Mouse (Mus musculus): ENCODE data around the gene Dnm1l.

Gene Dnm1l

GRCm38 (mm10) chr16:16358481-16359100 is at the start of gene Dnm1l:
Gene Dnm1l, minus strand, starts transcription at chr16:16358959.
- DNase-seq, result peak; percentile 99

- DNase-seq, result peak; percentile 8
These were observed 8.5 kb upstream of the Dnm1l start for GRCm38 (mm10) chr16:16367217-16367616.

DNA sequence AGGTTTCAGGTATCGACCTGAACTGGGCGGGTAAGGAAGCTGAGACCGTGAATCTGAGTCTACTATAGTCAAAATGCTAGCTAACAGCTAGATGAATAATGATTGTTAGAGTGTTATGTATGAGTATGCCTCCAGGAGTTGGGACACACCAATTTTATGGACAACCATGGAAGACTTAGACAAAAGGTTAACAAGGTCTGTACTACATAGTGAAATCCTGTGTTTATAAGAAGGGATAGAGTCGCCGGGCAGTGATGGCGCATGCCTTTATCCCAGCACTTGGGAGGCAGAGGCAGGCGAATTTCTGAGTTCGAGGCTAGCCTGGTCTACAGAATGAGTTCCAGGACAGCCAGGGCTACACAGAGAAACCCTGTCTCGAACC is 333 bp upstream of the Dnm1l start:
- DNase-seq, result peak; percentile 86

- DNase-seq, result peak; percentile 85
These were observed 851 bp downstream of the Dnm1l start for GRCm38 (mm10) chr16:16357908-16358307.

GRCm38 (mm10) chr16:16346420-16346819 is 12.3 kb downstream of the Dnm1l start:
- no peak for DNase-seq

DNA sequence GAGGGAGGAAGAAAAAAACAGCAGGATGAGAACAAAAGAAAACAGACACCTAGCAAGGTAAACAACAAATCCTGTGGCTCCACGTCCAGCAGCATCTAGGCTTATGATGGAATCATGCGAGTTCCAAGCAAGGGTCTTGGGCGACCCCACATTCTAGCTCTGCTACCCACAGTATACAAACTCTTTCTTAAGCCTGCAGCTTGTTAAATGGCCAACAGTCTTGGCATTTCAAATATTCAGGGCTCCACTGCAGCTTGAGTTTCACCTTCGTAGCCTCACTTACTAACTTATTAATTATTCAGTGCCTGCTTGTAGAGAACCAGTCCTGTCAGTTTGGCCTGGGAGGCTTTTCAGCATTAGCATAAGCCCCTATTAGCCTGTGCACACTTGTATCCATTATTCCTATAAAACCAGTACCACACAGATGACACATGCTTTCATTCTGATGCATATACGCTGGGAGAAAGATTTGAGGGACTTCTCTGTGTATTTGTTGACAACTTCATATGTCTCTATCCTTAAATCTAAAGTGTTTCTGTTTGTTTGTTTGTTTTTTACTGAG is 32.9 kb downstream of the Dnm1l start:
- DNase-seq, result no peak

- no peak for DNase-seq
These were observed 47.4 kb downstream of the Dnm1l start for GRCm38 (mm10) chr16:16311319-16311718.

DNA sequence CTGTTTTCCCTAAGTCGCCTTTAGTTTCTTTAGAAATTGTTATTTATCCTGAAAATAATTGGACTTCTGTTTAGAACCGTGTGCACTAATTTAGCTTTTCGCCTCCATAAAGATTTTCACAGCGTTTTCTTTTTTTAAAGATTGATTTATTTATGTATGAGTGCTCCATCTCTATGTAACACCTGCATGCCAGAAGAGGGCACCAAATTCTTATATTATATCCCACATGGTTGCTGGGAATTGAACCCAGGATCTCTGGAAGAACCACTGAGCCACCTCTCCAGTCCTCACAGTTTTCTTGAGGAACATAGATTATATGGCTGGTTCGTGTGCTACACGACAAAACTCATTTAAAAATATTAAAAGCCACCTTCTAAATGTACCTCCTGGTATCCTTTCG is 54.9 kb downstream of the Dnm1l start:
- no peak for DNase-seq

GRCm38 (mm10) chr16:16303138-16303827 is 55.5 kb downstream of the Dnm1l start:
- DNase-seq, result peak; percentile 93

DNA sequence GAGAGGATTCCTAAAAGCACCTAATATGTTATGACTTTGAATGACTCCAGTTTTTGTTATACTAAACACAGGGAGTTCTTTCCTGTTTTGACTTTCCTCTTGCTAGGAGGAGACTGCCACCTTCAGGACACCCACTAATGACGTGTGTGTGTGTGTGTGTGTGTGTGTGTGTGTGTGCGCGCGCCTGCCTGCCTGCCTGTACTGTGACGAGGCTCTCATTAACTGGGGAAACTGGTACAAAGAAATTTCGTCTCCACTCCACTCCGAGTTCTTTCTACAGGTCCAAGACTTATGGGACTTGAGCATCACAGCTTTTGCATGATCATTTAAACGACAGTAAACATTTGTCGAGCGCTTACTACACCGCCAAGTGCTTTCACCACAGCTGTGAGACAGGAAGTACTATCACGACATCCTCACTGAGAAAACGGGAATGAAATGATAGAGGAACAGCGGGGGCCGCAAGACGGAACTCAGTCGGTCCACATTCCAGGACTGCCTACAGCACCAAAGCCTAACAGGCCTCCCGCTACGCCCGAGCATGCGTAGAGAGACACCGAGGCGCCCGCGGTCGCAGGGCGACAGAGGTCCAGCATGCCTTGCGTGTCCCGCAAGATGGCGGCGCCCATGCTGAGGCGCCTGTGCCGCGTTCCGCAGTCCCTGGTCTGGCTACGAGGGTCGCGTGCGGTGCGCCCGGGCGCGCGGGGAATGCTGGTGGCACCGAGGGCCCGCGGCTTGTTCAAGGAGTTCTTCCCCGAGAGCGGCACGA is 56.2 kb downstream of the Dnm1l start, which contains the start of gene Yars2:
Yars2 (plus strand) TSS at position 597 of the 769 bp plus-strand sequence.
- DNase-seq, result peak; percentile 99

GRCm38 (mm10) chr16:16273752-16274151 is 85.0 kb downstream of the Dnm1l start:
- no peak for DNase-seq

- DNase-seq, result no peak
These were observed 85.8 kb downstream of the Dnm1l start for GRCm38 (mm10) chr16:16272978-16273377.

- no peak for DNase-seq
These were observed 96.3 kb downstream of the Dnm1l start for GRCm38 (mm10) chr16:16262436-16262835.
